Mouse (Mus musculus) liver, embryonic 14.5 days (tissue): Measurements from ENCODE around the gene Slc38a11. TPM values are rescaled to one million over a fixed set of nuclear protein-coding genes. Genes with fewer than 3 reads are reported as not detected.

ENCODE experiments used
- ATAC-seq: fragments of 200-750 bp; cut with Nextera tagmentation; 2 replicates; pipeline ENCODE4 v1.8.0; 2017; ENCODE audit warnings: moderate number of reproducible peaks, mild to moderate bottlenecking, moderate library complexity; ENCODE audit not compliant: insufficient read depth
- DNase-seq, 3 experiments: peaks; one replicate each; pipeline ENCODE4 v3.0.0-alpha.2; 2012 to 2013; ENCODE audit warnings: low read depth in 3 of 3, low spot score in 3 of 3
- H3K27ac ChIP-seq: fragments of 300-500 bp; sonication (generic); 2 replicates; pipeline ENCODE4 v1.5.1; 2014; ENCODE audit warnings: moderate library complexity, mild to moderate bottlenecking, control low read depth, inconsistent platforms
- H3K27me3 ChIP-seq: fragments of 300-500 bp; sonication (generic); 2 replicates; pipeline ENCODE4 v1.6.1; 2014; ENCODE audit warnings: mild to moderate bottlenecking, low read length, moderate library complexity; ENCODE audit not compliant: control insufficient read depth, insufficient read depth
- H3K36me3 ChIP-seq: fragments of 300-500 bp; sonication (generic); replicated peaks from 2 replicates; pipeline ENCODE4 v1.6.1; 2014; ENCODE audit warnings: low read depth; ENCODE audit not compliant: control insufficient read depth, insufficient read depth
- H3K4me1 ChIP-seq, 2 experiments: fragments of 200-500 bp in 1 of 2; fragments of 300-500 bp in 1 of 2; sonication (generic) in 1 of 2; replicated peaks; 2 replicates each; pipeline ENCODE4 v1.6.1; 2012 to 2014; ENCODE audit warnings: antibody characterized with exemption in 1 of 2, inconsistent platforms in 1 of 2, low read length in 1 of 2; ENCODE audit not compliant: control insufficient read depth in 2 of 2, insufficient read depth in 2 of 2
- H3K4me2 ChIP-seq: fragments of 300-500 bp; sonication (generic); 2 replicates; pipeline ENCODE4 v1.6.1; 2014; ENCODE audit warnings: low read depth, mild to moderate bottlenecking, control low read depth, moderate library complexity
- H3K4me3 ChIP-seq, 2 experiments: fragments of 200-500 bp in 1 of 2; fragments of 300-500 bp in 1 of 2; sonication (generic) in 1 of 2; 2 replicates each; pipeline ENCODE4 v1.5.1; 2012 to 2014; ENCODE audit warnings: low read depth in 2 of 2, low read length in 2 of 2, mild to moderate bottlenecking in 2 of 2, control low read depth in 1 of 2, inconsistent platforms in 1 of 2, moderate library complexity in 1 of 2; ENCODE audit not compliant: insufficient read depth in 1 of 2
- H3K9ac ChIP-seq: fragments of 300-500 bp; sonication (generic); replicated peaks from 2 replicates; pipeline ENCODE4 v1.6.1; 2014; ENCODE audit warnings: mild to moderate bottlenecking, control low read depth, moderate library complexity
- H3K9me3 ChIP-seq: fragments of 300-500 bp; sonication (generic); 2 replicates; pipeline ENCODE4 v1.6.1; 2016; ENCODE audit warnings: low read length, mixed read lengths; ENCODE audit not compliant: control insufficient read depth
- CTCF ChIP-seq: IDR thresholded peaks from 2 replicates; pipeline ENCODE4 v1.5.1; 2016; ENCODE audit warnings: antibody characterized with exemption, low read depth, control low read depth
- EP300 ChIP-seq: IDR thresholded peaks from 2 replicates; pipeline ENCODE4 v1.6.1; 2016; ENCODE audit warnings: antibody characterized with exemption, low read depth
- WGBS: fragments of 180-500 bp; shearing (Covaris S2); extraction: QIAGEN DNeasy Blood & Tissue Kit; methylation state at CpG from one replicate; pipeline ENCODE4 v1.1.7; 2014; ENCODE audit not compliant: insufficient replicate concordance; 5-methylcytosine and 5-hydroxymethylcytosine counted together
- polyA plus RNA-seq, 2 experiments: library from polyadenylated mRNA; depleted of rRNA in 1 of 2; stranded (reverse) in 1 of 2; unstranded in 1 of 2; fragments of >200 nt; fragmentation: Nextera tagmentation in 1 of 2; extraction: Ambion mirVana in 1 of 2; gene quantifications; 2 replicates each; pipeline versions ENCODE4 v1.2.1 to v1.2.3; 2012 to 2014

Gene Slc38a11
- polyA plus RNA-seq, 2 experiments, result not detected

DNA sequence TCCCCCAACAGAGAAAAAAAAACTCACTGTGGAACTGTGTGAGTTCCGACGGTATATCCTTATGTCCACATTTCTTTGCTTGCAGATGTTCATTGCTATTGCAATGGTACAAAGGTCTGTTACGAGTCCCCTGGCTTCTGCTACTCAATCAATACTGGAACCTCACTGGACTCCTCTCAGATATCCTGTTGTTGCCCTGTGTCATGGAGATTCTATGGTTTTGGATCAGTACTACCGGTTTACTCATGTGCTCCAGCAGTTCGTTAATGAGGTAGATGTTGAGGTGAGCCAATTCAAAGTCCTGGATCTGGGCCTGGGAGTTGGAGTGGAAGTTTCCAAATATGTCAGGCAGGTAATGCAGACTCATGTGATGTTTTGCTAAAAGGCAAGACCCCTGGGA lies 10.6 kb upstream of the Slc38a11 start:
- DNase-seq, result no peak
- H3K27me3 ChIP-seq, result no peaks in the 10 kb centered on the region
- no peak overlapping the region for H3K27ac ChIP-seq
- no peak overlapping the region for H3K4me2 ChIP-seq
- TF ChIP-seq EP300, result no peak
- TF ChIP-seq CTCF, result no peak
- ATAC-seq, result no peak
- H3K9me3 ChIP-seq, result no peaks in the 10 kb centered on the region
- no peaks in the 10 kb centered on the region for H3K36me3 ChIP-seq
- no peak overlapping the region for H3K4me3 ChIP-seq
- no peak overlapping the region for H3K9ac ChIP-seq
- no peaks in the 10 kb centered on the region for H3K4me1 ChIP-seq
- WGBS, result 59% methylated on average over 5 of the region's 5 CpGs

DNA sequence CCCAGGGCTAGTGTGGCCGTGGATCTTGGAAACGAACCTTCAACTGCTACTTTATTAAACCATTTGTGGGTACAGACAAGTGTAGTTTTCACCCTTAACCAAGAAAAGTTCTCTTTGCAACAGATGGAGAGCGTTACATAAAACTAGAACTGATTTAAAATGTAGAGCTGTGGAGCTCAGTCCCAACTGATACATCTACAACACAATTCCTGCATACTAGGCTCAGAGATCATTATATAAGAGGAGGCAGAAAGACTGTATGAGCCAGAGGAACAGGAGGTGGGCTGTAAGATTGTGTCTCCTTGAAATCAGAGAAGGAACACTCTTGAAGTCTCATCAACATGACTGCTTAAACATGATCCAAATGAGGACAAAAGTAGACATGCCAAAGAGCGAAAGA lies 9.2 kb upstream of the Slc38a11 start:
- WGBS, result 61% methylated on average over 4 of the region's 4 CpGs
- Histone ChIP-seq H3K9ac (no peak overlapping the region), H3K27ac (no peak overlapping the region), H3K27me3 (no peaks in the 10 kb centered on the region), H3K36me3 (no peaks in the 10 kb centered on the region), H3K4me1 (no peaks in the 10 kb centered on the region), H3K9me3 (no peaks in the 10 kb centered on the region), H3K4me3 (no peak overlapping the region), H3K4me2 (no peak overlapping the region)
- TF ChIP-seq CTCF (no peak), EP300 (no peak)
- ATAC-seq (no peak), DNase-seq (no peak)

DNA sequence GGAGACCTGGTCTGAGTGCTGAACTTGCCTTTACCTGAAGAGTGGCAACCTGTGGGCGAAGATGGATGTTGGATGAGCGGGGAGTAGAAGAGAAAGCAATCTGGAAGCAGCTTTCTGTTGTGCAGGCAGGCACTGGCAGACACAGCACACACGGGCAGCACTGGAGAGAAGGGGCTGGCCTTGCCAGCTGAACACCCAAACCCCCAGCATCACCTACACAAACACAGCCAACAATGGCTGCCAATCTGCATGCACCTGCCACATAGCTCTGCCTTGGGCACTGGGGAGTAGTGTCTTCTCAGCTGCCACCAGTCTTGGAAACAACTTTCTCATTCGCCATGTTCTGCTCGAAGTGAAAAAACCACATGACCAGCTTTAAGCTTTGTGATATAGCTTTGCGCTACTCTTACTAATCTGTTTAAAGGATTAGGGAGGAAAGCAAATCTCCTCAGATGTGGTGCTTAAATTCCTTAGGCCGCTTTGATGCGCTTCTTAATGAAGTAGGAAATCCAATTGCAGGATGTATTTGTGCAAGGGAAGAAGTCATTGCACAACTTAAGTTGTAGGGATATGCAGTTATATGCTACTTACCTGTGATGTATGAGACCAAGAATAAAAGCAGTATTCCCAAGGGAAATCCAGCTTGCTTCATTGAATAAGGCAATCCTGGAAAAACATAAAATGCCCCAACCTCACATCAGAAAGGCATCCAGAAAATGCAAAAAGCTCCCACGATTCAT lies 2.9 kb downstream of the Slc38a11 start:
- 62% methylated on average over 9 of the region's 9 CpGs for WGBS
- DNase-seq (no peak), ATAC-seq (no peak)
- Histone ChIP-seq H3K27ac (no peak overlapping the region), H3K4me2 (no peak overlapping the region), H3K36me3 (no peaks in the 10 kb centered on the region), H3K4me3 (no peak overlapping the region), H3K9ac (no peak overlapping the region), H3K4me1 (no peaks in the 10 kb centered on the region), H3K9me3 (no peaks in the 10 kb centered on the region), H3K27me3 (no peaks in the 10 kb centered on the region)
- no peak for TF ChIP-seq EP300
- TF ChIP-seq CTCF, result no peak

GRCm38 (mm10) chr2:65347367-65347766 lies 16.5 kb downstream of the Slc38a11 start:
- ATAC-seq, result no peak
- Histone ChIP-seq H3K36me3 (no peaks in the 10 kb centered on the region), H3K27ac (no peak overlapping the region), H3K9ac (no peak overlapping the region), H3K4me3 (no peak overlapping the region), H3K4me1 (no peaks in the 10 kb centered on the region), H3K27me3 (no peaks in the 10 kb centered on the region), H3K4me2 (no peak overlapping the region), H3K9me3 (no peaks in the 10 kb centered on the region)
- no peak for DNase-seq
- TF ChIP-seq EP300 (no peak), CTCF (no peak)
- WGBS, result 21% methylated on average over 4 of the region's 4 CpGs

DNA sequence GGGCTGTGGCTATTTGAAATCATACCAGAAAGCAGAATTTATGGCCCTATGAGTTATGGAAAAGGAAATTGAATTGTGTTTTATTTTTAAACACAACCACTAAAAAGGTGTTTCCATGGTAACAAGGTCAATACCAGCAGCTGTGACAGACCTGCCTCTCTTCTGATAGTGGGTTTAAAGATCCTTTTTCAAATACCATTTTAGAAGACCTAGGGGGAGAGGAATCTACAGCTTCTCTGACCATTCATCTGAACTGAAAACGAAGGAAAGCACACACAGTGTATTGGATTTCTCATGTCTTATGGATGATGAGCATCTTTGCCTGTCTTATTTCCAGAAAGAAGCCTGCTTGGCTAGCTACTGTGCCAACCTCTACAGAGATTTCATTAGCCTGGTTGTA lies 16.9 kb downstream of the Slc38a11 start:
- Histone ChIP-seq H3K9me3 (no peaks in the 10 kb centered on the region), H3K36me3 (no peaks in the 10 kb centered on the region), H3K4me1 (no peaks in the 10 kb centered on the region), H3K27ac (no peak overlapping the region), H3K9ac (no peak overlapping the region), H3K4me2 (no peak overlapping the region), H3K27me3 (no peaks in the 10 kb centered on the region), H3K4me3 (no peak overlapping the region)
- TF ChIP-seq CTCF (no peak), EP300 (no peak)
- WGBS, result 22% methylated on average over 1 of the region's 1 CpGs
- no peak for ATAC-seq
- DNase-seq, result no peak
